Mouse (Mus musculus) right cerebral cortex, postnatal 10 days (tissue): Measurements from ENCODE around the gene Sema3e.

Source experiments
- DNase-seq, 2 experiments: peaks; one replicate each; pipeline ENCODE4 v3.0.0; 2021; ENCODE audit warnings: low spot score in 2 of 2

Sema3e gene

GRCm38 (mm10) chr5:14206794-14207193, 181.7 kb downstream of the Sema3e start:
- no peak for DNase-seq

- DNase-seq, result no peak
Observed at GRCm38 (mm10) chr5:14209962-14210361, 184.9 kb downstream of the Sema3e start.

GRCm38 (mm10) chr5:14216211-14216610, 191.1 kb downstream of the Sema3e start:
- no peak for DNase-seq

GRCm38 (mm10) chr5:14218677-14219076, 193.6 kb downstream of the Sema3e start:
- DNase-seq, result peak in 1 of 2 experiments; percentile 56

GRCm38 (mm10) chr5:14224509-14224908, 199.4 kb downstream of the Sema3e start:
- no peak for DNase-seq

- DNase-seq, result no peak
Observed at GRCm38 (mm10) chr5:14231027-14231426, 206.0 kb downstream of the Sema3e start.

GRCm38 (mm10) chr5:14252583-14252982, 227.5 kb downstream of the Sema3e start:
- peak in 1 of 2 experiments; percentile 33 for DNase-seq

- peak in 1 of 2 experiments; percentile 42 for DNase-seq
Observed at GRCm38 (mm10) chr5:14253328-14253727, 228.3 kb downstream of the Sema3e start.

- DNase-seq, result no peak
Observed at GRCm38 (mm10) chr5:14260156-14260555, 235.1 kb downstream of the Sema3e start.

GRCm38 (mm10) chr5:14267400-14267799, 242.3 kb downstream of the Sema3e start:
- DNase-seq, result no peak
